Mouse (Mus musculus) naive thymus-derived CD4-positive, alpha-beta T cell, adult 2 months (primary cell): Measurements from ENCODE around the gene Gm960.
A peak's percentile ranks its signal among the peaks of the same experiment; 100 is the strongest.

Source experiments
- DNase-seq: peaks from one replicate; pipeline ENCODE4 v3.0.0-alpha.2; 2011; ENCODE audit warnings: low read depth

Gene Gm960

DNA sequence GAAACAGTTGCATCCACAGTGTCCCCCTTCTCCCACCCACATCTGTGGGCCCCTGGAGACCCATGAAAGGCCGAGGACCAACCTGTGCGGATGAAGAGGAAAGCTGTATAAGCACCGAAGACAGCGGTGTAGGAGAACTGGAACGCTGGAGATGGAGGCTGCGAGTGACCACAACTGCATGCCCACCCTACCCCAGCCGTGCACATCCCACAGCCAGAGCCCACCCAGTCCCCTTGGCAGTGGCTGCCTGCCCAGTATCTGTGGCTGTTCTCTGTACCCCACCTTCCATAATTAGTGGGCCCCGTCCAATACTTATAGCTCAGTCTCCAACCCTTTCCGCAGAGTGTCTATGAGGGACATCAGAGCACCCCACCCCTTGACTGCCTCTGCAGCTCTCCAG, 75.0 kb downstream of the Gm960 start:
- DNase-seq, result no peak

GRCm38 (mm10) chr19:4622780-4623179, 75.7 kb downstream of the Gm960 start:
- no peak for DNase-seq

- DNase-seq, result no peak
These were observed 77.7 kb downstream of the Gm960 start for GRCm38 (mm10) chr19:4620721-4621120.

GRCm38 (mm10) chr19:4619461-4619860, 79.0 kb downstream of the Gm960 start:
- DNase-seq, result no peak

GRCm38 (mm10) chr19:4618183-4618582, 80.3 kb downstream of the Gm960 start:
- DNase-seq, result no peak

GRCm38 (mm10) chr19:4616546-4616945, 81.9 kb downstream of the Gm960 start:
- no peak for DNase-seq

DNA sequence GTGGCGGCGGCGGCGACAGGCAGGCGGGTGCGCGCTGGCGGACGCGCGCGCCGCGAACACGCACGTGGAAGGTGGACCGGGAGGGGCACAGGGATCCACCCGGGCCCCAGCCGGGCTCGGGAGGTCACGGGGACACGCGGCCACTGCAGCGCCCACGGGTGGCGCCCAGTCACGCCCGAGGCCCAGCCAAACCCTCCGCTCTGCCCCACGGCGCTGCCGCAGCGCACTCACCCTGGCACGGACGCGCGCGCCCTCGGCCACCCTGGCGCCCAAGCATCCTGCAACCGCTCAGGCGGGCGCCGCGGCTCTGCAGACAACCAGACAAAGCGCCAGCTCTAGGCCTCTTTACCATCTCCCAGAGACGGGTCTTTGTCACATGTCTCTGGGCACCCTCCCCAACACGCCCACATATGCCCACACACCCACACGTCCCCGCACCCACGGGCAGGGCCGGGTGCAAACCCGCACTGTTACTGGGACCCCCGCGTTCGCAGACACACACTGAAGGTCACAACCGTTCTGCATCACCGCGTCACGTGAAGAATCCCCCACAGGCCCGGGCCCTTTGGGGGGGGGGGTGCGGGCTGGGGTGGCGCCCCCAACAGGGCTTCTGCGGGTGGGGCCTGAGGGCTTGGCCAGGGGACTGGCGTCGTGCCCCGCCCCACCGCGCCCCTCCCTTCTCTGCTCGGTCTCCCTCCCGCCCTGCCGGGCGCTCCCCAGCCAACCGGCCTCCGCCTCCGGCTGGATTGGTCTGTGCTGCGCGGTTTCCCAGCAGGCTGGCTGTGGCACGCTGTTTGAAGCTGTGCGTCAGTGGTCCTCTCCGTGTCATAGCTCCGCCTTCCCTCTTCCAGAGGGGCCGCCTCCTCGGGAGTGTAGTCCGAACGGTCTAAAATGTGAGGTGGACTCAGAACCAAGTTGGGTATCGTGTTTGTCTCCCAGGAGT, 83.0 kb downstream of the Gm960 start, which contains the start of gene Lrfn4:
TSS of gene Lrfn4 (minus strand) at position 517 of the 943 bp plus-strand sequence.
- DNase-seq, result peak; percentile 45

- DNase-seq, result no peak
These were observed 83.9 kb downstream of the Gm960 start for GRCm38 (mm10) chr19:4614305-4615150.

GRCm38 (mm10) chr19:4613464-4614304, 84.8 kb downstream of the Gm960 start:
- no peak for DNase-seq

GRCm38 (mm10) chr19:4612181-4612961, 86.1 kb downstream of the Gm960 start:
- DNase-seq, result no peak

GRCm38 (mm10) chr19:4610109-4610508, 88.4 kb downstream of the Gm960 start:
- no peak for DNase-seq

- DNase-seq, result no peak
These were observed 90.0 kb downstream of the Gm960 start for GRCm38 (mm10) chr19:4608511-4608910.

GRCm38 (mm10) chr19:4607406-4607805, 91.1 kb downstream of the Gm960 start:
- no peak for DNase-seq

- DNase-seq, result no peak
These were observed 92.8 kb downstream of the Gm960 start for GRCm38 (mm10) chr19:4605654-4606053.

GRCm38 (mm10) chr19:4603801-4604723, 94.4 kb downstream of the Gm960 start:
- no peak for DNase-seq

- no peak for DNase-seq
These were observed 96.0 kb downstream of the Gm960 start for GRCm38 (mm10) chr19:4602459-4602858.

DNA sequence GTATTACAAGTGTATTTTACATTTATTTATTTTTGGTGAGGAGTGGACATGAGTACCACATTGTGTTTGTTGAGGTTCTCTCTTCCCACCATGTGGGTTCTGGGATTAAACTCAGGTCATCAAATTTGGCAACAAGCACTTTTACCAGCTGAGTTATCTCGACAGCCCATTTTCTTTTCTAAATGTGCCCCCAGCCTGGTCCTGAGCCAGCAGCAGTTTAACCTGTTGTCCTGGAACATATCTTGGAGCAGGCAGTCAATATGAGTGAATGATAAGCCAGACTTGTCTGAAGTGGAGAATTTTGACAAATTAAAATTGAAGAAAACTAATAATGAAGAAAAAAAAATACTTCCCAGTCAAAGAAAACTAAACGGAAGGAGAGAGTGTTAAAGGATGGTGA, 102.4 kb downstream of the Gm960 start:
- no peak for DNase-seq

DNA sequence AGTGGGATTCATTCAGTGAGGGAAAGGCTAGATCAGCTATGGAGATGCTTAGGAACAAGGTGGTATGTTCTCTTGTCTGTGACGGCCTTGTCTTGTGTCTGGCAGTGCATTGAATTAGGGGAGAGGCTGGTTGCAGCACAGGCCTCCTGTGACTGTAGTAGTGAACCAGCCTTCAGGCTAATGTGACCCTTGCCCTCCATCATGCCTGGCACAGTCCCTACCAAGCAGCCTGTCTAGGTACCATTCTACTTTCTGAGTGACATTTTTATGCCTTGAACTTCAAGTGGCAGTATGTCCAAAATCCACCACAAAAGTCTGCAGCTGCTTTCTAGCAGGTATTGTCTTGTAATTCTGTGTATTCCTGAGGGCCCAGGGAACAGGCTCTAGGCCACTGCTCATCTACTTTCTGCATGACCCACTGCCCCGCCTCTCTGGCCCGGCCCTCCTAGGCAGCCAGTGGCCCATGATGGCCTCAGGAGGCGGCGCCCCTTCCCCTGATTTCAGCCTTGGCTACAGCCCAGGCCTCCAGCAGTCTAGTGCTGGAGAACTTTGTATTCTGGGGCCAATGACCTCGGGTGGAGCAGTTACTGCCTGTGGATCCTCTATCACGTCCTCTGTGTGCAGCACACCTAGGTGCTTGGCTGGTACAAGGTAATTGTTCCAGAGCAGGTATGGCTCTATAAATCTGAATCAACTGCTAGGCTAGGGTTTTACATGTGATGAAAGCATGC, 104.5 kb downstream of the Gm960 start:
- DNase-seq, result no peak

GRCm38 (mm10) chr19:4590025-4590424, 108.4 kb downstream of the Gm960 start:
- DNase-seq, result peak; percentile 74
